Mouse (Mus musculus) layer of hippocampus, adult 18-20 months (tissue): ENCODE measurements around the gene Ccdc85c. TPM values are rescaled to one million over a fixed set of nuclear protein-coding genes. Genes with fewer than 3 reads are reported as not detected.
A peak's percentile ranks its signal among the peaks of the same experiment; 100 is the strongest.

ENCODE experiments used
- DNase-seq, 2 experiments: peaks; one replicate each; pipeline ENCODE4 v3.0.0; 2022; ENCODE audit warnings: low spot score in 2 of 2
- total RNA-seq, 2 experiments: library from RNA; stranded (reverse); gene quantifications; 2 replicates each; pipeline ENCODE4 v1.2.3; 2021

Ccdc85c gene
- total RNA-seq, 2 experiments from 2014 or later, result 66.1 to 72.5 TPM

DNA sequence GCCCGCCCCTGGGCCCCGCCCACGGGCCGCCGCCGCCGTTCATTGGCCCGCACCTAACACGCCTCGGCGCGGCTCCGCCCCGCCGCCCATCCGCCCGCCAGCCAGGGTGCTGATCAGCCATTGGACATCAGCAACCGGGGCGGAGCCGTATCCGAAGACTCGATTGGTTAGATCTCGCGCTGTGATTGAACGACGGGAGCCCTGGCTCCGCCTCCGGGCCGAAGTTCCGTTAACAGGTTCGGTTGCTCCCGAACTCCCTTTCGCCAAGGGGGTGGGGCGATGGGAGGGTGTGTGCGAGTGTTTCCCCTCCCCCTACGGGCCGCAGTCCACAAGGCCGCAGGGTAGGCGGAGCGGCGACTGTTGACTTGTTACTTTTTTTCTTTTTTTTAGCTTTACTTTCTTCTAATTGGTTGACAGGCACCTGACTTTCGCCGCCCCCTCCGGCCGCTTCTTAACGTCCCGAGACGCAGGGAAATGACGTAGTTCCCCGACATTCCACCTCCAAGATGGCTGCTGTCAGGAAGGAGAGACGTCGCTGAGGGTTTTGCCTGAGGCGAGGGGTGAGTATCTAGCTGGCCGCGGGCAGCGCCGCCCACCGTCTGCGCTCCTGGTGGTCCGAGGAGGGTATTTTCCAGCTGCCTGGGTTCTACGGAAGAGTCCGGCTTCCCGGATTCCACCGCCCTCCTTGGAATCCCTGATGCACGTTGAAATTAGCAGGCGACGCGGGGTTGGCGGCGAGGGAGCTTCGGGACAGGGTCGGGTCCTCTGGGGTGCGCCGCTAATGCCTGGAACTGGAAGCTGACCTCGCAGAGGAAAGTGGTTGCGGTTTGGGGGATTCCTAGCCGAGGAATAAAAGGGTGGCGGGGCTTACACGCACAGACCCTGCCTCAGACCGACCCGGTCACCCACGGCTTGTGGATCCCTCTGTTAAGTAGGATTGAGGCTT, 95.6 kb downstream of the Ccdc85c start, which contains the start of gene Ccnk:
Gene Ccnk (plus strand): TSS at position 259 of the 946 bp plus-strand sequence.
- DNase-seq, result peak; percentile 100

DNA sequence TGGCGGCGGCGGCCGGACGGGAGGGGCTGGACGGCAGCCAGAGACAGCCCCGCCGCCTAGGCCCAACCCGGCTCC, 96.1 kb downstream of the Ccdc85c start, which contains the start of gene Setd3:
Gene Setd3 (minus strand): TSS at position 69 of the 75 bp plus-strand sequence.
- no peak for DNase-seq

DNA sequence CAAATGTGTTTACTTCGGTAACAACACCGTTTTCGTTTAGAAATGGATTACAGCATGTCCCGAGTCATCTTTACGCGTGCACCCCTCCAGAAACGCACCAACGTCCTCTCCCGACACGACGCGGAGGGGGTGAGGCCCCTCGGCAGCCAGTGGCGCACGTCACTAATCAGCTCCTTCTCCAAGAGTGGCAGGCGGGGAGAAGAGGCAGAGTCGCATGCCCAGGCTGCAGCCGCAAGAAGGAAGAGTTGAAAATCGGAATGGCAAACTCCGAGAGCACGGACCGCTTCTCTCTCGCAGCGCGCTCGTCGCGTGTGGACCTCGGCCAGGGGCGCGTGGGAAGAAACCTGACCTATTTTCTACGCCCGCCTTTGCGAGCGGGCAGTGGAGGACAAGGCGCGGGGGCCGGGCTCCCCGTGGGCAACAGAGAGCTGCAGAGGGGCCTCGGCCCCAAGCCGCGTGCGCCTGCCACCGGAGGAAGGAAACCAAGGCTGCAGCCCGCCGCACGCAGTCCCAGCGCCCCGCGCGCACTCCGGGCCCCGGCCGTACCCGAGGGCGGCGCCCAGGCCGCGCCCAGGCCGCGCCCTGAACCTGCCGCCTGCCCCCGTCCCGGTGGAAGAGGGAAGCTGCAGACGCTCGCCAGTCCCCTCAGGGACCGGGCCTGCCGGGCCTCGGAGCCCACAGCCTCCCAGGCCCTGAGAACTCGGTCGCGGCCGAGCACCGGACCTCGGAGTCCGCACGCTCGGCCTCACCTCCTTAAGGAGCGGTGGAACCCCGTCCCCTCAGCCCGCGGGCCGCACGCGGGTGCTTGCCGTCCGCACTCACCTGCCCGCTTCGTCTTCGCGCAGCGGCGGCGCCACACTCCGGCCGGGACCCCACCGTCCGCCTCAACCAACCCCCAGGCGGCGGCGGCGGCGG, 96.6 kb downstream of the Ccdc85c start:
- DNase-seq, result peak; percentile 42 to 63

DNA sequence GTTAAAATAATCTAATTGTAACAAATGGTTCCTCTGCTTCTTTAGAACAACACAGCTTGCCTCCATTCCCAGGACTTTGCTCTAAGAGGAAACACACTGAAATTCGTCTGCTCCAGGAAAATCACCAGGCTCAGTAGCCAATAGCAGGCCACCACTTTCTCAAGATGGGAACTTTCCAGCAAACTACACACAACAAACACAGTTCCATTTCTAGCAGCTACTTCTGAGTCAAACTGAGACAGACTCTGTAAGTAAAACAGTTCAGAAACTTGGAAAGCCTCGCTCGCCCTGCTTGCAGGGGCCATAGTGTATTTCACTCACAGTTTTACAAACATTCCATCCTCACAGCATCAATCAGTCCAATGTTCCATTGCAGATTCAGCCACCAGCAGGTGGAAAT, 98.9 kb downstream of the Ccdc85c start:
- no peak for DNase-seq

DNA sequence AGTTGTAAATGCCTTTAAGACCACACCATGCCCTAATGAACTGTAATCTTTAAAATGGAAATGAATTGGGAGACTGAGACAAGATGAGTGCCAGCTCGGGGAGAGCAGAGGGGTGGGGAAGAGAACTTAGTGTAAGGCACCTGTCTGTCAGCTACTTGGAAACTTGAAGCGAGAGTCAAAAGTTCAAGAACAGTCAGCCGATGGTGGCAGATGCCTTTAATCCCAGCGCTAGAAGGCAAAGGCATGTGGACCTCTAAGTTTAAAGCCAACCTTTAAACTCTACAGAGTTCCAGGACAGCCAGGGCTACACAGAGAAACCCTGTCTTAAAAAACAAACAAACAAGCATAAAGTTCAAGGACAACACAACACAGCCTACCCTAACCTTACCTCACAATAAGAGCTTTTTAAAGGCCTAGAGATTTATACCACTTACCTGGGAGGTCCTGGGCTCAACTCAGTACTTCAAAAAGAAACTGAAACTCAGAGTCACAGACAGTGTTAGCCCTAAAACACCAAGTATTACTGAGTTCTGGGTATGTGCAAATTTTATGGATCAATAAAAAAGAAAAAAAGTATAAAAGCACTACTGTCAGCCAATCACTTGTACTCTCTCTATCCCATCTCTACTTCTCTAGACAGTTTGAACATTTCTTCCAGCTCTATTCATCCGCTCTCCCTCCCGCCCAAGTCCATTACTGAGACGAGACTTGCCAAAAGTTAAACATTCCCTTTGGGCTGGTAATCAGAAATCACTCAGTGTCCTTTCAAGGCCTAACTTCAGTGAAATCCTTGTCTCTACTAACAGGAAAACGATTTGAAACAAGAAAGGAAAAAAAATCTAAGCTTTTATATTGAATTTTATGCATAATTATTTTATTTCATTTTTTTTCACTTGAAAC, 100.4 kb downstream of the Ccdc85c start:
- DNase-seq, result no peak

DNA sequence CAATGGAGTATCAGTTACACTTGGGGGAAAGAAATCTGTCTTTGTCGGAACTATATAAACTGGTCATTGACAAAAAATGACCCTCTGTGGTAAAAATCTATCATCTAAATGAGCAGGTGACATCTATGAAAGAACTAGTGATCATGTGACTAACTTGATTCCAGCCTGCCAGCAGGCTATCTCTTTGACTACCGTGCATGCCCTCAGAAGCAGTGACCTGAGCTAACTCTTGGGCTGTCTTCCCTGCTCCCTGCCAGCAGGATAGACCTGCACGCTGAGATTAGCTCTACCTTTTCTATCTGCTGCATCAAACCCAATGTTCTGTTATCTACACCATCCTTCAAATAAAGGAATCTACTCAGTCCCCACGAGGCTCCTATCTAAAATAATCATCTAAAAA, 102.6 kb downstream of the Ccdc85c start:
- no peak for DNase-seq

DNA sequence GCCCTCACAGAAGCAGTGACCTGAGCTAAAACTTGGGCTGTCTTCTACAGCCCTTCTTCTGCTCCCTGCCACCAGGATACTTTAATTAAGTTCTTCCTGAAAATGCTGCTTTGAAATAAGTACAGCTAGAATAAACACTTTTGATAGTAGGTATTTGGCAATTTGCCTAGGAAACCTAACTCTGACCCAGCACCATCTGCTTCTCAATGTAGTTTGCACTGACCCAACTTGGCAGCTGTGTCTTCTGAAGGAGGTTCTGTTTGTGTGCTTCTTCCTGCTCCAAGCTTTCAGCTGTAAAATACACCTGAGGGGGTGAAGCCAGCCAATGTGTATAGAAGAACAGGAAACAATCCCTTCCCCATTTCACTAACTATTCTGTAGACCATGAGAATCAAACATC, 103.9 kb downstream of the Ccdc85c start:
- DNase-seq, result no peak

DNA sequence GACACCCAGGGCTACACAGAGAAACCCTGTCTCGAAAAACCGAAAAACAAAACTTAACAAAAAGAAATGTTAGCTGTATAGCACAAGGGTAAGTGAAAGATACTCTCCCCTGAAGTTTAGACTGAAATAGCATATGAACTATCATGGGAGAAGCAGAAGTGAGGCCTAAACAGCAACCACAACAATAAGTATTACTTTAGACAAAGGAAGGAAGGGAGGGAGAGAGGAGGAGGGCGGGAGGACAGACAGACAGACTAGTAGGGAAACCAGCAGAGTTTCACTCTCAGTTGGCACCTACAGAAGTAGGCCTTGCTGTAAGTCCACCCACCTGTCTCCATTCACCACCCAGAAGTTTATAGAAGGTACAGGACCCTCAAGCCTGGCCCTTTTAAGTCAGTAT, 104.8 kb downstream of the Ccdc85c start:
- DNase-seq, result no peak

DNA sequence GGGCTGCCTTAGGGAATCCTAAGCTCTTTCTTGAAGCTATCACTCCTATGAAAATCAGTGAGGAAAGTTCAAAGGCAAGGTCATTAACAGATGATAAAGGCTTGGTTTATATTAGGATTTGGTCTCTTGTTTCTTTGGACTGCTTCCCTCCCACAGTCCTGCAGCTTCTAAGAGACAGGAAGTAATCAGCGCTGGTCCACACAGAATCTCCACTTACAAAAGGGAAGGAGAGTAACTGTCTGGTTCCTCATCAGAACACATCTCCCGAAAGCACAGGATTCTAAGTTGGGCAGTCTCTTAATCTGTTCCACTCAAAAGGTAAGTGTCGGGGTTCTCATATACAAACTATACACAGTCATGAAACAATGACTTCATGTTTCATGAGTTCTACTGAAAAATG, 106.3 kb downstream of the Ccdc85c start:
- no peak for DNase-seq

GRCm38 (mm10) chr12:108163706-108164105, 111.5 kb downstream of the Ccdc85c start:
- DNase-seq, result no peak

DNA sequence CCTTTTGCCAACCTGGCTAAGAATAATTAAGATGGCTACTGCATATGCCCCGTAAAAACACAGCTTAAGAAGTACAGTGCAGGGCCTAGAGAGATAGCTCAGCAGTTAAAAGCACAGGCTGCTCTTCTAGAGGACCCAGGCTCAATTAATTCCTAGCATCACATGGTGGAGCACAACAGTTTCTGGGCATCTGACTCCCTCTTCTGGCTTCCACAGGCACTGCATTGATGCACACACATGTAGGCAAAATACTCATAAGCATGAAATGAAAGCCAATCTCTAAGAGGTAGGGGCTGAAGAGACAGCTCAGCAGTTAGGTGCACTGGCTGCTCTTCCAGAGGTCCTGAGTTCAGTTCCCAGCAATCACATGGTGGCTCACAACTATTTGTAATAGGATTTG, 113.2 kb downstream of the Ccdc85c start:
- DNase-seq, result peak in 1 of 2 experiments; percentile 65

- no peak for DNase-seq
Measured at GRCm38 (mm10) chr12:108159863-108160262, 115.4 kb downstream of the Ccdc85c start.

Other genes starting within 250 kb of the Ccdc85c start
- gene Setd3, start 96.1 kb downstream of the Ccdc85c start, total RNA-seq, result 100 to 1,000 TPM; 155 to 162 TPM
- 10 to 100 TPM; 31.6 to 34.3 TPM for gene Ccnk, start 95.8 kb downstream of the Ccdc85c start, total RNA-seq
- gene Hhipl1, start 30.8 kb upstream of the Ccdc85c start, total RNA-seq, result 1 to 10 TPM; 6.1 to 6.4 TPM
- gene Cyp46a1, start 59.0 kb upstream of the Ccdc85c start, total RNA-seq, result 100 to 1,000 TPM; 159 to 175 TPM
- 10 to 100 TPM; 46.1 to 50.2 TPM for gene Eml1, start 95.5 kb upstream of the Ccdc85c start, total RNA-seq